10 mouse cellular contexts compared by ENCODE assay signal in the genomic region with DNA sequence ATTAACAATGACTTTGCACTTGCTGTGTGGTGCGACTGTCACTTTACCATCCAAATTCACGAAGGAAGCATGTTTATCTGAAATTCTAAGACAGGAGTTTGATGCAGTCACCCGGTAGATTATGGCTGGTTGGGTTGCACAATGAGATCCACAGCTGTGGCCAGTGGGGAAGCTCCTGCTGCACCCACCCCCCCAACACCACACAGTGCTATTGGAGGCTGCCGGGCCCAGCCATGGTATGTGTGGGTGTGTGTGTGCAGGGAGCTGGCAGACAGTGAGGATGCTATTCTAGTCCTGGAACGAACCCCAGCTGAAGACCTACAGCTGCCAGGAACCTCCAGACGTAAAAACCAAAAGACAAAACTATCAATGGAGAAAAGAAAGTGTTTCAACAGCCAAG. TPM values are rescaled to one million over a fixed set of nuclear protein-coding genes. Genes with fewer than 3 reads are reported as not detected.
DNase-seq lines count a peak whose midpoint lies in the region; ATAC-seq lines count a peak whose summit lies in the region.
"Had no signal": no experiment of that assay in that cellular context is flagged by ENCODE, and none has a peak within 500 bp of the region (broad histone marks: within the 10 kb centered on the region; RNA-seq: fewer than 3 reads in every experiment).

No protein-coding gene starts in this region.

- no peaks in the 10 kb centered on the region for H3K9me3 ChIP-seq in intestine, embryonic 15.5 days
- H3K9me3 ChIP-seq: embryonic facial prominence, embryonic 13.5 days had no signal

- H3K4me3 ChIP-seq in intestine, embryonic 15.5 days (replicated peaks): no peak overlapping the region
- H3K4me3 ChIP-seq: embryonic facial prominence, embryonic 13.5 days had no signal

- no peaks in the 10 kb centered on the region for H3K4me1 ChIP-seq in intestine, embryonic 15.5 days (replicated peaks)
- H3K4me1 ChIP-seq: embryonic facial prominence, embryonic 13.5 days had no signal

- no peak overlapping the region for H3K27ac ChIP-seq in intestine, embryonic 15.5 days
- H3K27ac ChIP-seq: embryonic facial prominence, embryonic 13.5 days; macrophage had no signal

- H3K27me3 ChIP-seq in intestine, embryonic 15.5 days (replicated peaks): no peaks in the 10 kb centered on the region
- H3K27me3 ChIP-seq: embryonic facial prominence, embryonic 13.5 days had no signal

- H3K36me3 ChIP-seq in intestine, embryonic 15.5 days: no peaks in the 10 kb centered on the region
- H3K36me3 ChIP-seq: embryonic facial prominence, embryonic 13.5 days had no signal

- DNase-seq in kidney, postnatal 4 days: peak; percentile 13 to 29
- no peak for DNase-seq in kidney, postnatal 14 days
- DNase-seq in gastrocnemius, adult 18-20 months (ENCODE audit: low spot score): peak; percentile 73
- peak; percentile 59 to 63 for DNase-seq in layer of hippocampus, postnatal 10 days (ENCODE audit: low spot score in 2 of 2)
- peak; percentile 78 to 79 for DNase-seq in right cerebral cortex, adult 2 months (ENCODE audit: low spot score in 2 of 2)
- no peak for DNase-seq in T-cell, adult 2 months (ENCODE audit: low spot score)
- no peak for DNase-seq in neural tube, embryonic 10.5 days (ENCODE audit: extremely low spot score, low spot score)

- no peak for ATAC-seq in intestine, embryonic 15.5 days

- 67% methylated on average over 6 of the region's 6 CpGs for WGBS in intestine, embryonic 15.5 days

- H3K9ac ChIP-seq in intestine, embryonic 15.5 days: no peak overlapping the region
- H3K9ac ChIP-seq: embryonic facial prominence, embryonic 13.5 days had no signal

- no peak overlapping the region for H3K4me2 ChIP-seq in intestine, embryonic 15.5 days (replicated peaks)
- H3K4me2 ChIP-seq: embryonic facial prominence, embryonic 13.5 days had no signal

RNA-seq across cellular contexts. Expression of a gene that starts 35.7 kb away (rescaled TPM):
- under 1 TPM; 0.07 to 0.11 TPM for total RNA-seq in gastrocnemius, adult 18-20 months (2021)
- under 1 TPM; 0.16 to 0.46 TPM for total RNA-seq in layer of hippocampus, postnatal 10 days (2021)
- polyA plus RNA-seq in intestine, embryonic 15.5 days (2015; fragmentation: Nextera tagmentation; extraction: Ambion mirVana): not detected in 2 replicates
- polyA plus RNA-seq: embryonic facial prominence, embryonic 13.5 days; macrophage had no signal

RNA-seq across cellular contexts. Expression of a gene that starts 41.4 kb away (rescaled TPM):
- total RNA-seq in gastrocnemius, adult 18-20 months (2021): 10 to 100 TPM; 38.7 to 41.2 TPM
- total RNA-seq in layer of hippocampus, postnatal 10 days (2021): 10 to 100 TPM; 78.3 to 82.9 TPM
- 45.1 and 51.8 TPM in 2 replicates for polyA plus RNA-seq in intestine, embryonic 15.5 days (2015; fragmentation: Nextera tagmentation; extraction: Ambion mirVana)

Comparison
In these comparisons a context has a peak if more than half of its experiments do, and no peak if none do; other contexts are left out.
1. DNase-seq: peak in kidney, postnatal 4 days (2 of 2), gastrocnemius, adult 18-20 months (single experiment), layer of hippocampus, postnatal 10 days (2 of 2) and right cerebral cortex, adult 2 months (2 of 2); none in kidney, postnatal 14 days (single experiment), T-cell, adult 2 months (single experiment) and neural tube, embryonic 10.5 days (single experiment).